Mouse (Mus musculus) forebrain, postnatal 0 days (tissue): ENCODE measurements around the gene Scml4. TPM values are rescaled to one million over a fixed set of nuclear protein-coding genes. Genes with fewer than 3 reads are reported as not detected.

Source experiments
- ATAC-seq: fragments of 200-750 bp; cut with Nextera tagmentation; 2 replicates; pipeline ENCODE4 v1.8.0; 2017; ENCODE audit warnings: mild to moderate bottlenecking, moderate library complexity
- DNase-seq: peaks from one replicate; pipeline ENCODE4 v3.0.0-alpha.2; 2015
- H3K27ac ChIP-seq: fragments of 300-500 bp; sonication (generic); 2 replicates; pipeline ENCODE4 v1.5.1; 2014; ENCODE audit warnings: low read depth, mild to moderate bottlenecking, antibody characterized with exemption, low read length, moderate library complexity, mixed read lengths
- H3K27me3 ChIP-seq: fragments of 300-500 bp; sonication (generic); 2 replicates; pipeline ENCODE4 v1.6.1; 2014; ENCODE audit warnings: mild to moderate bottlenecking, low read length, mixed read lengths; ENCODE audit not compliant: insufficient read depth
- H3K36me3 ChIP-seq: fragments of 300-500 bp; sonication (generic); 2 replicates; pipeline ENCODE4 v1.6.1; 2014; ENCODE audit warnings: mild to moderate bottlenecking, moderate library complexity; ENCODE audit not compliant: insufficient read depth
- H3K4me1 ChIP-seq: fragments of 300-500 bp; sonication (generic); 2 replicates; pipeline ENCODE4 v1.6.1; 2014; ENCODE audit warnings: antibody characterized with exemption; ENCODE audit not compliant: insufficient read depth
- H3K4me2 ChIP-seq: fragments of 300-500 bp; sonication (generic); 2 replicates; pipeline ENCODE4 v1.6.1; 2014; ENCODE audit warnings: low read depth, mild to moderate bottlenecking, moderate library complexity
- H3K4me3 ChIP-seq: fragments of 300-500 bp; sonication (generic); 2 replicates; pipeline ENCODE4 v1.5.1; 2014; ENCODE audit warnings: low read depth, low read length, mixed read lengths
- H3K9ac ChIP-seq: fragments of 300-500 bp; sonication (generic); 2 replicates; pipeline ENCODE4 v1.6.1; 2014; ENCODE audit warnings: mild to moderate bottlenecking
- H3K9me3 ChIP-seq: fragments of 300-500 bp; sonication (generic); 2 replicates; pipeline ENCODE4 v1.6.1; 2016; ENCODE audit warnings: low read length
- CTCF ChIP-seq: sonication (generic); IDR thresholded peaks from 2 replicates; pipeline ENCODE4 v1.5.1; 2016; ENCODE audit warnings: antibody characterized with exemption, control low read depth, low read depth
- WGBS: fragments of 180-500 bp; shearing (Covaris S2); extraction: QIAGEN DNeasy Blood & Tissue Kit; methylation state at CpG from one replicate; pipeline ENCODE4 v1.1.7; 2014; 5-methylcytosine and 5-hydroxymethylcytosine counted together
- polyA plus RNA-seq: library from polyadenylated mRNA; unstranded; fragments of >200 nt; fragmentation: Nextera tagmentation; extraction: Ambion mirVana; gene quantifications from 2 replicates; pipeline ENCODE4 v1.2.1, GENCODE M21; 2015
- total RNA-seq: library from RNA; depleted of rRNA; stranded (reverse); fragments of >200 nt; gene quantifications from 2 replicates; pipeline ENCODE4 v1.2.3, GENCODE M21; 2014

Gene Scml4
- total and polyA plus RNA-seq, 2 experiments from 2014 or later = 8.5 to 37.7 TPM

DNA sequence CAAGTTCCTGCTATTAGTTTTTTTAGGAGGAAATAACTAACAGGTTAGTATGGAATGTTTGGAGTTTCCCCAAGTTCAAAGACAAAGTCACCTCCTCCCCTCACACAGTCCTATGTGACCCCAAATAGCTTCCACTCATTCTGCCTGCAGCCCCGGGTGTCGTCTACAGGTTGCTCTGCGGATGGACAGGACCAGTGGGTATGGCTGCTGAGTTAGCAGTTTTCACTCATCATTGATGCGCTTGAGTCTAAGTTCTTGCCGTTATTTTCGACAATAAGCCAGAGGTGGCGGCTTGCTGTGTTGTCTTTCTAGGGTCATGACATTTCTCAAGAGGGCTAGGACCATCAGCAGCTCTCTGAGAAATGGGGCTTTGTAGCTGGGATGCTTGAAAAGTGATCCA, 1.3 kb downstream of the Scml4 start:
- no peak for DNase-seq
- no peak for TF ChIP-seq CTCF
- no peaks in the 10 kb centered on the region for H3K27me3 ChIP-seq
- peak overlapping the region; percentile 62 for H3K4me2 ChIP-seq
- H3K27ac ChIP-seq = no peak overlapping the region
- H3K36me3 ChIP-seq = no peaks in the 10 kb centered on the region
- no peaks in the 10 kb centered on the region for H3K9me3 ChIP-seq
- no peak for ATAC-seq
- 80% methylated on average over 7 of the region's 7 CpGs for WGBS
- no peak overlapping the region for H3K9ac ChIP-seq
- 0 out of 2 replicates have a peak overlapping the region, but pooled peaks have one; percentile 8 for H3K4me3 ChIP-seq
- H3K4me1 ChIP-seq = peaks cover 19% of the 10 kb centered on the region

GRCm38 (mm10) chr10:42862102-42862740, 2.1 kb downstream of the Scml4 start:
- WGBS = 50% methylated on average over 13 of the region's 13 CpGs
- Histone ChIP-seq H3K36me3 (no peaks in the 10 kb centered on the region), H3K27ac (no peak overlapping the region), H3K4me1 (peaks cover 19% of the 10 kb centered on the region), H3K27me3 (no peaks in the 10 kb centered on the region), H3K4me3 (peak overlapping the region; percentile 19), H3K4me2 (peak overlapping the region; percentile 62), H3K9ac (no peak overlapping the region), H3K9me3 (no peaks in the 10 kb centered on the region)
- TF ChIP-seq CTCF = no peak
- ATAC-seq = no peak
- DNase-seq = peak; percentile 38

GRCm38 (mm10) chr10:42862806-42863205, 2.6 kb downstream of the Scml4 start:
- 70% methylated on average over 4 of the region's 4 CpGs for WGBS

GRCm38 (mm10) chr10:42863621-42864391, 3.6 kb downstream of the Scml4 start:
- Histone ChIP-seq H3K27me3 (no peaks in the 10 kb centered on the region), H3K4me2 (peak overlapping the region; percentile 62), H3K4me3 (peak overlapping the region; percentile 37), H3K36me3 (no peaks in the 10 kb centered on the region), H3K27ac (peak overlapping the region; percentile 40; the same call in 1 of the 2 replicates), H3K9ac (peak overlapping the region; percentile 26), H3K9me3 (no peaks in the 10 kb centered on the region), H3K4me1 (peaks cover 19% of the 10 kb centered on the region)
- 22% methylated on average over 31 of the region's 31 CpGs for WGBS
- DNase-seq (peak; percentile 80), ATAC-seq (peak; percentile 37)
- TF ChIP-seq CTCF = no peak

More at GRCm38 (mm10) chr10:42862806-42863205, 2.6 kb downstream of the Scml4 start:
- H3K9ac ChIP-seq = no peak overlapping the region
- peak overlapping the region; percentile 62; the same call in 1 of the 2 replicates for H3K4me2 ChIP-seq
- DNase-seq (no peak), ATAC-seq (no peak)
- no peaks in the 10 kb centered on the region for H3K9me3 ChIP-seq
- H3K4me1 ChIP-seq = peaks cover 19% of the 10 kb centered on the region
- H3K27me3 ChIP-seq = no peaks in the 10 kb centered on the region
- H3K4me3 ChIP-seq = no peak overlapping the region
- no peaks in the 10 kb centered on the region for H3K36me3 ChIP-seq
- no peak for TF ChIP-seq CTCF
- no peak overlapping the region for H3K27ac ChIP-seq

DNA sequence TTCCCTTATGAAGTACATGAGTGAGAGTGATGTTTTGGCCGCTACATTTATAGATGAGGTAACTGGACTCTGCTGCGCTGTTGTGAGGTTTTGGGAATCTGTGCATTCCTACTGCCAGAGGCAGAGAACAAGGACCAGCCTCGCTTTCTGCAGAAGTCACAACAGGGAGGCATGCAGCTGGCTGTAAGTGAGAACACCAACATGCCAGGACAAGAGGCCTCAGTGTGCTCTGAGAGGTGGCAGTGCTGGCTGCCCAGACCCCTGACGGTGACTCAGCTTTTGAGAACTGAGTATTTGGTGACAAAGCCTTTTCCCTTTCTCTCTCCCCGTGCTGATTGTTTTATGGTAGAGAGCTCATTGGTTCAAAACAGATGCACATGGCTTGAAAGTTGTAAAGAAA, 4.5 kb downstream of the Scml4 start:
- ATAC-seq (no peak), DNase-seq (peak; percentile 22)
- Histone ChIP-seq H3K9me3 (no peaks in the 10 kb centered on the region), H3K4me1 (peaks cover 13% of the 10 kb centered on the region), H3K27me3 (no peaks in the 10 kb centered on the region), H3K4me3 (no peak overlapping the region), H3K9ac (no peak overlapping the region), H3K36me3 (no peaks in the 10 kb centered on the region), H3K4me2 (peak overlapping the region; percentile 62), H3K27ac (no peak overlapping the region)
- WGBS = 28% methylated on average over 5 of the region's 5 CpGs
- no peak for TF ChIP-seq CTCF

- Histone ChIP-seq H3K27ac (no peak overlapping the region), H3K9ac (no peak overlapping the region), H3K9me3 (no peaks in the 10 kb centered on the region), H3K4me3 (no peak overlapping the region), H3K36me3 (no peaks in the 10 kb centered on the region), H3K4me1 (peaks cover 10% of the 10 kb centered on the region), H3K4me2 (no peak overlapping the region), H3K27me3 (no peaks in the 10 kb centered on the region)
- ATAC-seq (no peak), DNase-seq (no peak)
- TF ChIP-seq CTCF = no peak
- 92% methylated on average over 9 of the region's 9 CpGs for whole genome bisulfite sequencing
Observed at GRCm38 (mm10) chr10:42868416-42868815, 8.2 kb downstream of the Scml4 start.

- Histone ChIP-seq H3K27me3 (no peaks in the 10 kb centered on the region), H3K9ac (no peak overlapping the region), H3K4me2 (no peak overlapping the region), H3K9me3 (no peaks in the 10 kb centered on the region), H3K4me1 (peaks cover 1% of the 10 kb centered on the region; the same call in 1 of the 2 replicates), H3K36me3 (no peaks in the 10 kb centered on the region), H3K27ac (no peak overlapping the region), H3K4me3 (no peak overlapping the region)
- ATAC-seq (no peak), DNase-seq (no peak)
- TF ChIP-seq CTCF = 0 out of 2 replicates have a peak, but pooled peaks have one; percentile 6
- 85% methylated on average over 6 of the region's 6 CpGs for WGBS
Observed at GRCm38 (mm10) chr10:42869467-42869866, 9.3 kb downstream of the Scml4 start.
